Mouse (Mus musculus) mouse trophoblast stem cell (cell line): ENCODE data around the gene Snrpa1.

ENCODE experiments used
- in situ Hi-C, 2 experiments: fragments of 300-500 bp; cut with MseI, MboI; formaldehyde crosslinking; loops; 2 replicates in 1 of 2; 3 replicates in 1 of 2; pipeline ENCODE4 v1.15.1; 2025

Snrpa1 gene

DNA sequence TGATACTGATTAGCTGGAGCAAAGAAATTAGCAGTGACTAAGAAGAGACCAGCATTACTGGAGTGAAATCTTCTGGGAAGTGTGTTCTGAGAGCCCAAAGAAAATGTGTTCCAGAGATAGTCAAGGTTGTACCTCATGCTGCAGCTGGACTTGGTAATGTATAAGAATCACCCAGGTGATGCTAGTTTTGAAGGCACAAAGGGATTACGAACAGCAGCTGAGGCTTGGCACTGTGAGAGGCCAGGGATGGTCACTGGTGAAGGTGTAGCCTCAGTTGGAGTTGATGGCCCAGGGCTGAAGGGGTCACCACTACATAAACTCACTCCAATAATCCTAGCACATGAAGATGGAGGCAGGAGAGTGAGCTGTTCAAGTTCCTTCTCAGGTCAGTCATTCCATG is at the start of gene Snrpa1:
TSS of gene Snrpa1 (plus strand) at position 301 of the 400 bp plus-strand sequence.
- in situ Hi-C loops: loop anchor here in 1 of 2 experiments (5.0 to 25.0 kb wide), 2 partner anchors 296 to 361 kb away; no protein-coding TSS in a partner anchor

DNA sequence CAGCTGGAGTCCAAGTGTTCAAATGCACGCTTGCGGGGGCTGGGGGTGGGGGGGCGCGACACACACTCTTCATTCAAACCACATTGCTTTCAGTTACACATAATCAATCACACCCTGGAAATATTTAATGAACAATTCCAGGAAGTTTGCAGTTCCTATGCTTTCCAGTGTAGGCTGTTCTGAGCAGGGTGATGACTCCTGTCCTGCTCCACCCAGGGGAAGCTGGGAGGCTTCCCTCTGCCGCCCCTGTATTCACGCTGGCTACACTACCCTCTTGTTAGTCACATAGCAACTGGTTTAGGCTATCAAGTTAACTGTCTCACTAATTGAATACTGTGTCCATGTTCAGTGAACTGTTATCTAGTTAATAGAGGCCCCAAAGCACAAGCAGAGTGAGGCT is 48.3 kb upstream of the Snrpa1 start:
- in situ Hi-C loops: no loop called here

- in situ Hi-C loops: loop anchor here in 1 of 2 experiments (25.0 kb wide), 1 partner anchor 290 kb away; no protein-coding TSS in a partner anchor
Observed at GRCm38 (mm10) chr7:66027747-66028146, 31.1 kb upstream of the Snrpa1 start.

DNA sequence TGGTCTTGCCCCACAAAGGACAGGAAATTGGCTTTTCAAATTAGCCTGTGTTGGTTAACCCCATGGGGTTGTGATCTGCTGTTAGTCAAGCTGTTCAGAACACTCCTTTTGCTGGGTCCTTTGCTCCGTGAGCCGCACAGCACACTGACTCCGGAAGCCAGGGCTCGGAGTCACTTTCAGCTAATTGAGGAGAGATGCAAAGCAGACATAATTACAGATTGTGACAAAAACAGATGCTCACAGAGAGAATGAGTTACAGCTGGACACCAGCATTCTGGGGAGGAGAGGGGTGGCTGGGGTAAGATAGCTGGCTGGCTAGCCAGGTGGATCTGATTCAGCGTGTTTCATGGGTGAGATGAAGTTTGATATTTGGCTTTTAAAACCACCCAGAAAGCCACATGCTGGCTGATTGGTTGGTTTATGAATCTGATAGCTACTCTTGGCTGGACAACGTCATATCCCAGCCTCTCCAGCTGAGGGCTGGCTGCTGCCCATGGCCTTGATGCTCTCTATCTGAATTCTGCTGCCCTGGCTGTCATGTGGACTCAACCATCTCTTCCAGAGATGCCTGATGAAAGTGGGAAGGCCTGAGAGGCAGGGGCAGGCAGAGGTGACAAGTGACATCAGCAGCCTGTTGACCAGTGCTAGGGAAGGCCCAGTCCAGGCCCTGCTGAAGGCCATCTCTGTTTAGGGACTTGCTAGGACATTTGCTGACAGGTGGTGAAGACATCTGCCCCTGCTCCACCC is 29.9 kb upstream of the Snrpa1 start:
- in situ Hi-C loops: loop anchor here in 1 of 2 experiments (25.0 kb wide), 1 partner anchor 292 kb away; no protein-coding TSS in a partner anchor

DNA sequence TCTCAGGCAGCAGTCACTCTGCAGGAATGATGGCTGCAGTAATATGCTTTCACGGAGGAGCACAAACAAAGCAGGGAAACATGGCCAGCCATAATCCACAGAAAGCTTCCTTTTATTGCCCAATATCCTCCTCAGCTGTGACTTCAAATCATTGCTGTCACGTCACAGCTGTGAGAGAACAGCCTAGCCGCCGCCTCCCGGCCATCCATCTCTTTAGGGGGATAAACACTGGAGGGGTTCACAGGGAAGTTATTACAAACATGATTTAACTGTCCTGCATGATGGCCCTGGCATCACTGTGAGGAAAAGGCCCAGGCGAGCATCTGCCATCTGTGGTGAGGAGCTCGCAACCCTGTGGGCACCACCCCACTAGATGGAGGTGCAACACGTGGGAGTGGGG is 22.0 kb upstream of the Snrpa1 start:
- in situ Hi-C loops: loop anchor here in 1 of 2 experiments (25.0 kb wide), 1 partner anchor 300 kb away; no protein-coding TSS in a partner anchor

DNA sequence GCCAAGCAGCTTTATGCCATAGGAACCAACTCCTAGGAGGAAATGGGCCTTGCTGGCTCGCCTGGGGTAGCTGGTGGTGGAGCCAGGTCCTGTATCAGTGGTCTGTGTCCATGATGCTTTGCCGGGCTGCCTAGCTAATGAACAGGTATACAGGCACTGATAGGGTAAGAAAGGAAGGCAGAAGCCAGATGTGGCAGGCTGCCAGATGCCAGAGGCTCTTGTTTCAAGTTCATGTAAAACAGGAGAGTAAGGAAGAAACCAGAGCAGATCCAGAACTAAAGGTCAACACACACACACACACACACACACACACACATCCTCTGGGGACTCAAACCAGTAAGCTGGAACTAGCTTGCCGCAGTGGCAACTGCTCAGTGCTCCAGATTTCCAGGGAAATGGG is 20.5 kb upstream of the Snrpa1 start:
- in situ Hi-C loops: loop anchor here in 1 of 2 experiments (25.0 kb wide), 1 partner anchor 301 kb away; no protein-coding TSS in a partner anchor

DNA sequence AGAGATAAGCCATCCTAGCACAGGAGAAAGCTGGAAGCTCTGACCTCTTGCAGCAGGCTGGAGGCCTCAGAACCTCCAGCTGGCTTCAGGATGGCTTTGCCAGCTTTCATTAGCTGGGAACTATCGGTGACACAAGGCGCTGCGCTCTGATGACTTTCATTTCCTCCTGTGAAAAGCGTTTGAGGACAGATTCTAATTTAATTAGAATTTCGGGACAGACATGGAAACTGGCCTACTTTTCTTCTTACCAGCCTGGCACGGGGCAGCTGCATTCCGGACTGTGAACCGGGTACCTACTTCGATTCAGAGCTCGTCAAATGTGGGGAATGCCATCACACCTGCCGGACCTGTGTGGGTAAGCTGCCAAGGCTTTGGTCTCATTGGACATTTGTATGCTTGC is 20.1 kb upstream of the Snrpa1 start:
- in situ Hi-C loops: loop anchor here in 1 of 2 experiments (25.0 kb wide), 1 partner anchor 301 kb away; no protein-coding TSS in a partner anchor

DNA sequence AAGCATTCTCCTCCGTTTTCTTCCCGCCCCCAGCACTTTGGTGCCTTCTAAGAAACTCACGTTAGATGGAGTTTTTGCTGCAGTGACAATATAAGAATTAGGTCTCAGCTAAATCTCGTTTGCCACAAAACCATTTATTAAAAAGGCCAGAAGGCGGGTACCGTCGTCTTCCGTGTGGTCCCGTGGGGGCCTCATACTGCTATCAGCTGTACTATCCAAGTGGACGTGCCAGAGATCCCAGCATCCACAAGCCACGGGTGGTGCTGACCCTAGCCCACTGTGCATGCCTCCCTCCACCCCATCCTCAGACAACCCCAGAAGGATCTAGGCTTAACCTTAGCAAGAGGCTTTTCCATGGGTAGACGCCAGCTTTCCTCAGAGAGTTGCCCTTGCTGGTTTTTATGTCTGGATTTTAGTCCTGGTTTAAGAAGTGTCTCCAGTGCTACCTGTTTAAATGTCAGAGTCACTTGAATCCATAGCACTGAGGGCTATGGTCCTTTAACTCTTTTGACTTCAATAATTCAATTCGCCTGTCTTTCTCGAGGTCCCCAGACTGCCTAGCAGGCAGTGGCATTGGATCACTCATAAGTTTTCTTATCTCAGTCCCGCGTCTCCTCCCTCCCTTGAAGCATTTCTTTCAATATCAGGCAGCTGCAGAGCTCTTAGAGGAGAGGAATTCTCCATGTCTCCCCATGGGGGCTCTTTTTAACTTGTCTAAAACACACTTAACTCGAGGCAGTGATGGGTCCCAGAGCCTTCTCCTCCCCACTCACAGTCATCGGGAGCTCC is 18.6 kb upstream of the Snrpa1 start:
- in situ Hi-C loops: loop anchor here in 1 of 2 experiments (25.0 kb wide), 1 partner anchor 303 kb away; no protein-coding TSS in a partner anchor

GRCm38 (mm10) chr7:66043552-66044459 is 15.0 kb upstream of the Snrpa1 start, which contains the start of gene Gm45213:
TSS of gene Gm45213 (plus strand) at chr7:66043602.
- in situ Hi-C loops: loop anchor here in 1 of 2 experiments (25.0 kb wide), 1 partner anchor 307 kb away; no protein-coding TSS in a partner anchor

DNA sequence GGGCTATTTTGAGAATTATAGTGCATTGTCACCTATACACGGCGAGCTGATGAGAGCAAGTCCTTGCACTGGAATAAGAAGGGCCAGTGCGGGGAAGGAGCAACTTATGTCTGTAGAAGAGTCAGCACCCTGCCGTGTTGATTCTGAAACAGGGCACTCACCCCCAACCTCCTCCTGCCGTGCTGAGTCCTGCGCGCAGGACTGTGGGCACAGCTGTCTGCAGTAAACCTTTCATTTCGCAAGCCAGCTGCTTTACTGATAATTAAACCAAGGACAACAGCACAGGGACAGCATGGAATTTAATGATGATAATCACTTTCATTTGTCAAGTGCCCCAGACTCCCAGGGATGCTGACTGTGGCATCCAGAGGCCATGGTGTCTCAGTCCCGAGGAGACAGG is 14.2 kb upstream of the Snrpa1 start:
- in situ Hi-C loops: loop anchor here in 1 of 2 experiments (25.0 kb wide), 1 partner anchor 307 kb away; no protein-coding TSS in a partner anchor

DNA sequence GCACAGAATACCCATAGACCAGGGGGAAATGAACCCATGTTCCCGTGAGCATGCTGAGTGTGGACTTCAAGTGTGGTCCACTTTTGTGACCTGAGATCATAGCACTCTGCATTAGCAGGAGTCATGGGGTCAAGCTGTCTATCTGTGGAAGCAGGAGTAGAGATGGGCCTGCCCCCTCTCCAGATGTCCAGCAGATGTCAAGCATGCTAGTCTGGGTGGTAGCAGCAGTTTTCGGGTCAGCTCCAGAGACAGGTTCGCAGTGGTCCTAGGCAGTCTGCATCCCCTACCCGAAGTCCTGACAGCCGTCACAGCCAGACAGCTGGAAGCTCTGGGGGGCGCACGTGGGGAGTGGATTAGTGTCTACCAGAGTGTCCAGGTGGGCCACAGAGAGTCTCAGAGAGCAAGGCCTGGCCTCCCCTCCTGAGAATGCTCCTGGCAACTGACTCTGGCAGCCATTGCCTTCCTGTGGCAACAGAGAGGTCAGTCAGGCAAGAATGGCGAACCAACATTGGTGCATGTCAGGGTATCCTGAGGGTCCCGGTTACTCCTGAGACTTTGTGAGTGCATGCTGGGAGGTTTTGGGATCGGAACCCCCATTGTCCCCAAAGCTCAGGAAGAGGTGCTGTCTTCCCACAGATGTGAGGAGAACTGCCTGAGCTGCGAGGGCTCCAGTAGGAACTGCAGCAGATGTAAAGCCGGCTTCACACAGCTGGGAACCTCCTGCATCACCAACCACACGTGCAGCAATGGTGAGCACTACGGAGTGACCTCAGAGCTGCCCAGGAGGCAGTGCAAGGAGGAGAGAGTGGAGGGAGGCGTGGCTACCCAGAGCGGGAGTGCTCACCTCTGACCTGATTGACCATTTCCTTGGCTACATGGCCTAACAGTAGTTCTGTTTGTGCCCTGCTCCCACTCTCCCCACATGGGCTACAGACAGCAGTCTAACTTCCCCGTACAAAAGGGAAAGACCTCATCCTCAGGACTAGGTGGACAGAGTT is 11.6 kb upstream of the Snrpa1 start:
- in situ Hi-C loops: loop anchor here in 1 of 2 experiments (25.0 kb wide), 1 partner anchor 310 kb away; no protein-coding TSS in a partner anchor

DNA sequence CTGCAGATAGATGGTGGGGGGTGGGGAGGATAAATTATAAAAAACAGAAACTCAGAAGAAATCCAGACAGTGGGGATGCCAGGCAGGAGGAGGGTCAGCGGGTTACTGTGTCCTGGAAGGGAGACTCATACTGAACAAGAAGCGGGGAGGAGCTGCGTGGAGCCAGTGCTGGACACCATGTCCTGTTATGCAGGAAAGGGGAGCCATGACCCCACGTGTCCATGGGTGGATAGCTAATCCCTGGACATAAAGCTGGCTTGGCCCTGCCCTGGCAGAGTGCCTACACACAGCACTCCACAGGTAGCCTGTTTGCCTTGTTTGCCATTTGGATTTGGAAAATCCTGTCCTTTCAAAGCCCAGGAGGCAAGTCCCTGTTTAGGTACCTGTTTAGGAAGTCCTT is 10.8 kb upstream of the Snrpa1 start:
- in situ Hi-C loops: loop anchor here in 1 of 2 experiments (25.0 kb wide), 1 partner anchor 311 kb away; no protein-coding TSS in a partner anchor

GRCm38 (mm10) chr7:66048446-66049230 is 10.2 kb upstream of the Snrpa1 start:
- in situ Hi-C loops: loop anchor here in 1 of 2 experiments (25.0 kb wide), 1 partner anchor 311 kb away; no protein-coding TSS in a partner anchor

- in situ Hi-C loops: loop anchor here in 1 of 2 experiments (25.0 kb wide), 1 partner anchor 292 kb away; no protein-coding TSS in a partner anchor
Observed at GRCm38 (mm10) chr7:66053946-66054483, 4.8 kb upstream of the Snrpa1 start.

DNA sequence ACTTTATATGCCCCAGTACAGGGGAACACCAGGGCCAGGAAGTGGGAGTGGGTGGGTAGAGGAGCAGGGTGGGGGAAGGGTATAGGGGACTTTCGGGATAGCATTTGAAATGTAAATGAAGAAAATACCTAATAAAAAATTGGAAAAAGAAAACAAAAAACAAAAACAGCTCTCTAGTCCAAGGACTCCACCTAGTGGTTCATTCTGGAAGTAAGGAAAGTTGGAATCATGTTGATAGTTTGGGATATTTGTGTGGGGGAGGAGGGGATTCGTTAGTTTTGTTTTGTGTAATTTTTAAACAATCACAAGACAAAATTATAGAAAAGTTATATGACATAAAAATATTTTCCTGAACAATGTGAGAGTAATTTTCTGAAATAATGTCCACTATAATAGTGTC is 3.4 kb upstream of the Snrpa1 start:
- in situ Hi-C loops: loop anchor here in 1 of 2 experiments (5.0 to 25.0 kb wide), 2 partner anchors 293 to 358 kb away; no protein-coding TSS in a partner anchor

DNA sequence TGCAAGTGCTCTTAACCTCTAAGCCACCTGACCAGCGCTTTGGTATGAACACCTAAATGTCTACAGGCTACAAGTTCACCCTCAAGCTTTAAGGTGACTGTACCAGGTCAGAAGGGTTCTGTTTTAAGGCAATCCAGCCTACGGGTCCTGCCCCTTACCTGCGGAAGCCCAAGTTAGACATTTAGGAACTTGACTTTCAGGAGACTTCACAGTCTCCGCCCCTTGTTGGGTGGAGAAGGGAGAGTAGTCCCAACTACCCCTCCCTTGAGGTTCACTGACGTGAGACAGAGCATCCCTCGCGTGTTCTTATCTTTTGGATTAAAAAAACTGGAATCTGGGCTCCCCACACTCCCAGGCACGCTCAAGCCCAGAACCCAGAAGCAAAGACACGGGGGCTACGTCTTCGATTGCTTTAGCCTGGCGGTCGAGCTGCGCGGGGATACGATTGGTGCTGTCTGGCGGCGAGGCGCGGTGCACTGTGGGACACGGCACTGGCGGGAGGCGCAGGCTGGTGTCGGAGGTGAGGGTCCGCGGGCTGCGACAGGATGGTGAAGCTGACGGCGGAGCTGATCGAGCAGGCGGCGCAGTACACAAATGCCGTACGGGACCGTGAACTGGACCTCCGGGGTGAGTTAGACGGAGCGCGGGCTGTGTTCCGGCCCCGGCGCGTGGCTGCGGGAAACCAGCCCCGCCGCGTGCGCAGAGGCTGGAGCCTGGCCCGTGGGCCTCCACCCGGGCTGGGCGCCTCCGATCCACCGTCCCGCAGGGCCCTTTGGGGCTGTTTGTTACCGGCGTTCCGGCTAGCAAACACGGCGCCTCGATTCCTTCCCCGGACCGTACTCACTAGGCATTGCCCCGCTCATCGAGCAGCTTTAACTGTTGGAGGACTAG is 1.5 kb downstream of the Snrpa1 start:
- in situ Hi-C loops: loop anchor here in 1 of 2 experiments (25.0 kb wide), 1 partner anchor 298 kb away; no protein-coding TSS in a partner anchor

GRCm38 (mm10) chr7:66061057-66061456 is 2.3 kb downstream of the Snrpa1 start:
- in situ Hi-C loops: loop anchor here in 1 of 2 experiments (25.0 kb wide), 1 partner anchor 299 kb away; no protein-coding TSS in a partner anchor
